Mouse (Mus musculus): ENCODE measurements around the gene Nemf. TPM values are rescaled to one million over a fixed set of nuclear protein-coding genes. Genes with fewer than 3 reads are reported as not detected.

Nemf gene
- polyA plus RNA-seq, 1 experiment from 2014 or later, result 87.6 TPM

DNA sequence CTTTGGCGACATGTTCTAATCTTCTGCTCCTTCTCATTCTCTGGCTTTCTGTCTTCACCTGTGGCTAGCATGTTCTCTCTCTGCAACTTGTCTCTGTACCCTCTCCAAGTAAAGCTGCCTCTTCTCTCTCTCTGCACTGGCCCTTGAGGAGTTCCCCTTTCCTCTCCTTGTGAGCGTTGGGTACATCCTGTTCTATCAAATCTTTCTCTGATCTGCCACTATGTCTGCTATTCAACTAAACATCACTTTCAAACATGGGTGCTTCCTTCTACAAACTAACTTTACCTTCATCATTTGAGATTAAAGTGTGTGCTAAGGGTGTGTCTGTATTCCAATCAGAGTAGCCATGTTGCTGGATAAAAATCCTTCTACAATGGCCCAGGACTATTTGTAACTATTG, 62.0 kb downstream of the Nemf start:
- H3K27me3 ChIP-seq (ENCODE audit: low read depth, poor library complexity, severe bottlenecking), result no peaks in the 10 kb centered on the region
- DNase-seq (ENCODE audit: low spot score), result no peak
- H3K9me3 ChIP-seq (replicated peaks), result no peaks in the 10 kb centered on the region
- WGBS, result 78% methylated on average over 2 of the region's 2 CpGs
- H3K36me3 ChIP-seq, result peaks cover 14% of the 10 kb centered on the region
- H3K27ac ChIP-seq, result no peak overlapping the region
- no peak overlapping the region for H3K4me3 ChIP-seq
- H3K4me1 ChIP-seq, result peaks cover 31% of the 10 kb centered on the region

DNA sequence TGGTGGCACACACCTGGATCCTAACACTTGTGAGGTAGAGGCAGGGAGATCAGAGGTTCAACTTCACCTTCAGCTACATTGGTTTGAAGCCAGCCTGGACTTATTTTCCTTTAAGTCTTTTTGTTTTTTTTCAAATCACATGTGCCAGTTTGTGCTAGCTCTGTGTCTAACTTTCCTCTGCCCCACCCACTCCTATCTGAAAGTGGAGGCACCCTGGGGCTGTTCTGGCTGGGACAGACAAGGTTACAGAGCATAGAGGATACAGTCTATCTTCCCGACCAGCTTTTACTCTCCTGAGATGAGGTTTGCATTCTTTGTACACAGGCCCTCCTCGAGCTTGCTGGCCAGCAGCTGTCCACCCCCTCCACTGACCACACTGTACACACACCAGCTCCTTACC, 63.1 kb downstream of the Nemf start:
- no peak overlapping the region for H3K27ac ChIP-seq
- H3K4me1 ChIP-seq, result peaks cover 20% of the 10 kb centered on the region
- H3K36me3 ChIP-seq, result peaks cover 4% of the 10 kb centered on the region; the same call in 1 of the 2 replicates
- 65% methylated on average over 2 of the region's 2 CpGs for WGBS
- no peak overlapping the region for H3K4me3 ChIP-seq
- no peaks in the 10 kb centered on the region for H3K27me3 ChIP-seq (ENCODE audit: low read depth, poor library complexity, severe bottlenecking)
- no peak for DNase-seq (ENCODE audit: low spot score)
- no peaks in the 10 kb centered on the region for H3K9me3 ChIP-seq (replicated peaks)

DNA sequence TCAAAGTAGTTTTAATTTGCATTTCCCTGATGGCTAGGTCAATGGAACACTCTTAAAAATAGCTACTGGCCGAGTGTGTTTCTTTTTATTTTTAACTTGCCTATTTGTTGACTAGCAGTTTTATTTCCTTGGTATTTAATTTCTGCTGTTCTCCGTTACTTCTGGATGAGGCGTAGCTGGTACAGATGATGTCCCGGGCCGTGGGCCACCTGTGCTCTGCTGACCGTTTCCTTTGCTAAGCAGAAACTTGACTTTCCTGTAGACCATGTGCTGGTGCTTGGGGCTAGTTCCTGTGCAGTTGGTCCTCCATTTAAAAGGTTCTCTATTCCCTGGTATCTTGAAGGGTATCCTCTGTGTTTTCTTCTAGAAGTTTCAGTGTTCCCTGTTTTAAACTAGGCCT, 64.6 kb downstream of the Nemf start:
- no peaks in the 10 kb centered on the region for H3K36me3 ChIP-seq
- no peaks in the 10 kb centered on the region for H3K27me3 ChIP-seq (ENCODE audit: low read depth, poor library complexity, severe bottlenecking)
- H3K9me3 ChIP-seq (replicated peaks), result no peaks in the 10 kb centered on the region
- WGBS, result 91% methylated on average over 6 of the region's 6 CpGs
- no peak overlapping the region for H3K4me3 ChIP-seq
- no peak overlapping the region for H3K27ac ChIP-seq
- peaks cover 8% of the 10 kb centered on the region; the same call in 1 of the 2 replicates for H3K4me1 ChIP-seq
- no peak for DNase-seq (ENCODE audit: low spot score)

DNA sequence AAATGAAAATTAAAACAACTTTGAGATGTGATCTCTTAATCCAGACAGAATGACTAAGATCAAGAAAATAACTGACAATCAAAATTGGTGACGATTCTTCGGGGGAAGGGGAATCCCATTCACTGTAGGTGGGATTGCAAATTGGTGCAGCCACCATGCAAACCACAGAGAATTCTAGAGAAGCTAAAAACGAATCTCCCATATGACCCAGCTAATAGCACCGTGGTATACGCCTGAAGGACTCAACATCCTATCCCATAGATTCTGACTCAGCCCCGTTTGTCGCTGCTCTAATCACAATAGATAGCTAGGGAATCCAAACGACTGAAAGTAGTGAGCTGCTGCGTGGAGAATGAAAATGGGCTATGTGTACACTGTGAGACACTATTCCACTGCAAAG, 68.3 kb downstream of the Nemf start:
- Histone ChIP-seq H3K27ac (no peak overlapping the region), H3K36me3 (no peaks in the 10 kb centered on the region), H3K4me1 (no peaks in the 10 kb centered on the region), H3K9me3 (replicated peaks) (no peaks in the 10 kb centered on the region), H3K4me3 (no peak overlapping the region), H3K27me3 (ENCODE audit: low read depth, poor library complexity, severe bottlenecking) (no peaks in the 10 kb centered on the region)
- DNase-seq (ENCODE audit: low spot score), result no peak
- WGBS, result 81% methylated on average over 9 of the region's 9 CpGs

DNA sequence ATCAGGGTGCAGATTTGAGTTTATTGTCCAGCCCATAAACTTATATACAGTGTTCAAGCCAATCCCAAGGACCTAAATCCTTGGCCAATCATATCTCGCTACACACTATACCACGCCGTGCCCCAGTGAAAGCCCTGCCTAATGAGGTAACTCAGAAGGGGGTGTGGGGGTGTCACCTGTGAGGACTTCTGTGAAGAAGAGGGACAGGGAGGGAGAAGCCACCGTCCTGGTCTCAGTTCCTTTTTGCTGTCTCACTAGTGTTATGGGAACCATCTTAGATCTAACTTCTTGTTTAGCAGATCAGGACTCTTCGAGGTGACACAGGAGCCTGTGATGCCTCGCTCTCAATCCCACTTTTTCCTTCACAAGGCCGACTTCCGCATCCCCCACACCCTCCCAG, 69.4 kb downstream of the Nemf start:
- no peak for DNase-seq (ENCODE audit: low spot score)
- no peaks in the 10 kb centered on the region for H3K9me3 ChIP-seq (replicated peaks)
- WGBS, result 92% methylated on average over 8 of the region's 8 CpGs
- no peaks in the 10 kb centered on the region for H3K27me3 ChIP-seq (ENCODE audit: low read depth, poor library complexity, severe bottlenecking)
- no peaks in the 10 kb centered on the region for H3K36me3 ChIP-seq
- H3K27ac ChIP-seq, result no peak overlapping the region
- H3K4me3 ChIP-seq, result no peak overlapping the region
- no peaks in the 10 kb centered on the region for H3K4me1 ChIP-seq

DNA sequence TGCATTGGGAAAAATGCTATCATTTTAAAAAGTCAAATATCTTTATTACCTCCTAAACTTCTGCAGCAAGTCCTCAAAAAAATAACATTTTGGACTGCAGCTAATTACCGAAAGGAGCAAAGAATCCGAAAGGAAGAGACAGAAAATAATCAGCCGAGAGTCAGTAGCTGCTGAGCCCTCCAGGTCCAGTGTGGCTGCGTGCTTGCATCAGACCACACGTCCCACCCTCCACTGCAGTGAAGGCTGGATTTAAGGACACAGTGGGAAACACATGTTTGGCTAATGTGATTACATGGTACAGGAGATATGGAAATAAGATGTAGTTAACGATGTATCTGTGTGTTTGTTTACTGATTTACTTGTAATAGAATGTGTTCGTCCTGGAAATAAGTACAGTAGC, 73.8 kb downstream of the Nemf start:
- H3K9me3 ChIP-seq (replicated peaks), result no peaks in the 10 kb centered on the region
- no peaks in the 10 kb centered on the region for H3K36me3 ChIP-seq
- no peak overlapping the region for H3K4me3 ChIP-seq
- no peaks in the 10 kb centered on the region for H3K27me3 ChIP-seq (ENCODE audit: low read depth, poor library complexity, severe bottlenecking)
- WGBS, result 91% methylated on average over 7 of the region's 7 CpGs
- H3K27ac ChIP-seq, result no peak overlapping the region
- no peaks in the 10 kb centered on the region for H3K4me1 ChIP-seq
- DNase-seq (ENCODE audit: low spot score), result no peak

DNA sequence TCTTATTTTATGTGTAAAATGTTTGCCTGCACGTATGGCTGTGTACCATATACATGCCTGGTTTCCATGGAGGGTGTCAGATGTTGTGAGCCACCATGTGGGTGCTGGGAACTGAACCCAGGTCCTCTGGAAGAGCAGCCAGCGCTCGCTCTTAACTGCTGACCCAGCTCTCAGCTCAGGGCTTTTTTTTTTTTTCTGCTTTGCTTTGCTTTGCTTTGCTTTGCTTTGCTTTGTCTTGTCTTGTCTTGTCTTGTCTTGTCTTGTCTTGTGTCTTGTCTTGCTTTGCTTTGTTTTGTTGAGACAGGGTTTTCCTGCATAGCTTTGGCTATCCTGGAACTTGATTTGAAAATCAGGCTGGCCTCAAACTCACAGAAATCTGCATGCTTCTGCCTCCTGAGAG, 76.0 kb downstream of the Nemf start:
- no peaks in the 10 kb centered on the region for H3K27me3 ChIP-seq (ENCODE audit: low read depth, poor library complexity, severe bottlenecking)
- no peaks in the 10 kb centered on the region for H3K9me3 ChIP-seq (replicated peaks)
- H3K27ac ChIP-seq, result no peak overlapping the region
- H3K4me3 ChIP-seq, result no peak overlapping the region
- no peaks in the 10 kb centered on the region for H3K4me1 ChIP-seq
- WGBS, result 91% methylated on average over 3 of the region's 3 CpGs
- DNase-seq (ENCODE audit: low spot score), result no peak
- H3K36me3 ChIP-seq, result no peaks in the 10 kb centered on the region

DNA sequence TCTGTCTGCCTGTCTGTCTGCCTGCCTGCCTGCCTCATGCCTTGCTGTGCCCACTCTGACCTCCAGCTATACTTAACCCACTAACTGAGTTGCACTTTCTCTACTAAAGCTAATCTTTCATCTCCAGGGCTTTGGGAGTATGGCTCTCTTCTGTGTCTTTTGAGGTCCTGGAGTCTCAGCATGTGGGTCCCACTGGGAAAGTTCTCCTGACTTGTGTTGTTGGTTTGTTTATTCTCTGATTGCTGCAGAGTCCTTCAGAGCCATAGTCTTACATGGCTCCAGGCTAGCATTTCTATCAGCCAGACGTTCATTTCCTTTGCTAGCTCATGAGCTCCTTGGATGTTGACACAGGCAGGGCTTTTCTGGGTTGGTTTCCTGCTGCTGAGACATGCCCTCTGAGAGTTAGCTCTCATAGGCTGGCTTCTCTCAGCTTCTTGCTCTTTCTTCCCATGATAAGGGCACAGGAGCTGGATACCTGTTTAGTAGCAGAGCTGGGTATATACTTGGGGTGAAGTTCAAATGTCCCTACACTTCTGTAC, 77.0 kb downstream of the Nemf start:
- WGBS, result 62% methylated on average over 1 of the region's 1 CpGs
- Histone ChIP-seq H3K27me3 (ENCODE audit: low read depth, poor library complexity, severe bottlenecking) (no peaks in the 10 kb centered on the region), H3K27ac (no peak overlapping the region), H3K9me3 (replicated peaks) (no peaks in the 10 kb centered on the region), H3K4me3 (no peak overlapping the region), H3K4me1 (no peaks in the 10 kb centered on the region), H3K36me3 (no peaks in the 10 kb centered on the region)
- no peak for DNase-seq (ENCODE audit: low spot score)

DNA sequence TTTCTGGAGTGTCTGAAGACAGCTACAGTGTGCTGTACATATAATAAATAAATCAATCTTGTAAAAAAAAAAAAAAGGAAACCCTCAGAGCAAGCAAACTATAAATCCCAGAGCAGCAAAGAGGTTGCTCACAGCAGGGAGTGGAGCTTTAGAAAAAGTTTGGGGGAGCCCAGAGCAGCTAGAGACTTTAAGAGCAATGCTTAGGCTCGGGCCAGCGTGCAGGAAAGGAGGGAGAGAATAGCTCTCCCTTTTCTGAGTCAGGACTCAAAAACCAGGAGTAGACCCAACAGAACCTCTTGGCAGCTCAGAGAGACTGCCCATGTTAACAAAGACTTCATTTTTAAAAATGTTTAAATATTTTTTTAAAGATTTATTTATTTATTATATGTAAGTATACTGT, 88.0 kb downstream of the Nemf start:
- Histone ChIP-seq H3K9me3 (replicated peaks) (no peaks in the 10 kb centered on the region), H3K27me3 (ENCODE audit: low read depth, poor library complexity, severe bottlenecking) (no peaks in the 10 kb centered on the region), H3K27ac (no peak overlapping the region), H3K4me3 (no peak overlapping the region), H3K4me1 (no peaks in the 10 kb centered on the region), H3K36me3 (no peaks in the 10 kb centered on the region)
- DNase-seq (ENCODE audit: low spot score), result no peak
- 80% methylated on average over 2 of the region's 2 CpGs for WGBS

DNA sequence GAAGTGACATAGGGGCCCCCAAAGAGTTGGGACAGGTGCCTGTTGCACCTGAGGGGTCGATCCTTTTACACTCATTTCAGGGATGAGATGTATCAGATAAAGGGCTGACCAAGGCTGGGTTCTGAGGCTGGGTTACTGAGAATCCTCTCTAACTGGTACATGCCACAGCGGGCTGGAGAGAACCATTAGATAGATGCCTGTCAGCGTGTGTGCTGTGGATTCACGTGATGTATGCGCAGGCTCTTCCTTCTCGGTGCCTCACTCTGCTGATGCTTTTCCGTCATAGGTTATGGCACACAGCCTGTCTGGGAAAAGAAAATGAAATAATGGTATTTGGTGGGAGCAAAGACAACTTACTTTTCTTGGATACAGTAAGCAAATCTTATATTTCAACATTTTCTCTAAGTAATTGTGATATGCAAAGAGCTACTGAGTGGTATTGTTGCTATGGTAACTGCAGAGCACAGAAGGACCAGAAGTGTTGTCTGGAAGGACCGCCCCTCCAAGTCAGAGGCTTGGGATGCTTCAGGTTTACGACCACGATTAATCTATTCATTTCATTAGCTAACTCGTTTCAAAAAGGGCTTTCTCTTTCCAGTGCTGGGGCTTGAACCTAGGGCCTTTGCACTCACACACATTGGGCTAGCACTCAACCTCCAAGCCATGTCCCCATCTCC, 88.9 kb downstream of the Nemf start:
- H3K9me3 ChIP-seq (replicated peaks), result no peaks in the 10 kb centered on the region
- H3K4me3 ChIP-seq, result no peak overlapping the region
- WGBS, result 82% methylated on average over 11 of the region's 11 CpGs
- DNase-seq (ENCODE audit: low spot score), result no peak
- no peak overlapping the region for H3K27ac ChIP-seq
- H3K4me1 ChIP-seq, result no peaks in the 10 kb centered on the region
- H3K36me3 ChIP-seq, result no peaks in the 10 kb centered on the region
- no peaks in the 10 kb centered on the region for H3K27me3 ChIP-seq (ENCODE audit: low read depth, poor library complexity, severe bottlenecking)

DNA sequence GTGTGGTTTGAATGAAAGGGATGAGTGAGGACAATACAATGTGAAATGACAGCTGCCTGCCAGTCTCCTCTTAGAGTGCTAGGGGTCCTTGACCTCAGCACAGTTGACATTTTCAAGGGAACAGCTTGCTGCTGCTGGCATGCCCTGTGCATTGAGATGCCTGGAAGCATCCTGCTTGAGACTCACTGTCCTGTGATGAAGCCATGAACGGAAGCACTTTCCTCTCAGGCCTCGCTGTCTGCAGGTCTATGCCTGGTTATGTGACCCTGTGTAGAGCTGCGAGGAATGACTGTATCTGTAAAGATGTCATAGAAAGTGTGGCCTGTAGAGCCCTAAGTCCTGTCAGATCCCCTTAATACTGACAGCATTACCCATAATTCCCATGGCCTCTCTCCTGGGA, 91.9 kb downstream of the Nemf start:
- Histone ChIP-seq H3K4me3 (no peak overlapping the region), H3K4me1 (no peaks in the 10 kb centered on the region), H3K27ac (no peak overlapping the region), H3K27me3 (ENCODE audit: low read depth, poor library complexity, severe bottlenecking) (no peaks in the 10 kb centered on the region), H3K36me3 (no peaks in the 10 kb centered on the region), H3K9me3 (replicated peaks) (no peaks in the 10 kb centered on the region)
- 91% methylated on average over 3 of the region's 3 CpGs for WGBS
- DNase-seq (ENCODE audit: low spot score), result no peak

DNA sequence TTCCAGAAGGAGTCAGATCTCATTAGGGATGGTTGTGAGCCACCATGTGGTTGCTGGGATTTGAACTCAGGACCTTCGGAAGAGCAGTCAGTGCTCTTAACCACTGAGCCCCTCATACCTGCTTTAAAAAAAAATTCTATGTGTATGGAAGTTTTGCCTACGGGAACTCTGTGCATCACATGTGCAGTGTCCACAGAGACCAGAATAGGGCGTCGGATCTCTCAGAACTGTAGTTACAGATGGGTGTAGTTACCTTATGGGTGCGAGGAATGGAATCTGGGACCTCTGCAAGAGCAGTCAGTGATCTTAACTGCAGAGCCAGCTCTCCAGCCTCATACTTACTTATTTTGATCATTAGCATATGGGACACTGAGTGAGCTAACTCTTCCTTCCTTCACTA, 94.7 kb downstream of the Nemf start:
- H3K36me3 ChIP-seq, result no peaks in the 10 kb centered on the region
- 95% methylated on average over 5 of the region's 5 CpGs for WGBS
- H3K4me3 ChIP-seq, result no peak overlapping the region
- no peaks in the 10 kb centered on the region for H3K4me1 ChIP-seq
- no peaks in the 10 kb centered on the region for H3K9me3 ChIP-seq (replicated peaks)
- DNase-seq (ENCODE audit: low spot score), result no peak
- no peaks in the 10 kb centered on the region for H3K27me3 ChIP-seq (ENCODE audit: low read depth, poor library complexity, severe bottlenecking)
- no peak overlapping the region for H3K27ac ChIP-seq
